Mouse (Mus musculus): ENCODE measurements around the gene Hcn2.

- TF ChIP-seq CTCF (IDR thresholded peaks at IDR 0.05; ENCODE audit: low read depth, low read length) (peak; percentile 22; the same call in 1 of the 2 replicates), GATA2 (IDR thresholded peaks at IDR 0.05; ENCODE audit: borderline replicate concordance, low read depth, low read length) (no peak)
Observed at GRCm38 (mm10) chr10:79774486-79775279, 58.2 kb downstream of the Hcn2 start.
